Mouse (Mus musculus) olfactory bulb, adult 2 months (tissue): ENCODE measurements around the gene Ptges3l.
"Not testable (repeated sequence)": the region's sequence is repeated elsewhere in the genome, so short reads cannot be mapped to it uniquely, and the experiment has no call there.

Experiments
- CTCF ChIP-seq: fragments of 200-500 bp; IDR thresholded peaks from 2 replicates; pipeline ENCODE4 v1.5.1; 2012; ENCODE audit warnings: low read depth, mild to moderate bottlenecking, low read length, moderate library complexity; ENCODE audit not compliant: insufficient read depth
- POLR2A ChIP-seq: fragments of 200-500 bp; IDR thresholded peaks from 2 replicates; pipeline ENCODE4 v1.6.1; 2012; ENCODE audit warnings: mild to moderate bottlenecking, low read depth, low read length, moderate library complexity; ENCODE audit not compliant: insufficient read depth

- not testable (repeated sequence) for TF ChIP-seq CTCF, POLR2A
Observed at GRCm38 (mm10) chr11:101446860-101447259, 21.7 kb upstream of the Ptges3l start.
